Mouse (Mus musculus) testis, postnatal 10 days (tissue): Measurements from ENCODE around the gene Samd10.

ENCODE experiments used
- DNase-seq: peaks from one replicate; pipeline ENCODE4 v3.0.0; 2021; ENCODE audit warnings: low spot score

The Samd10 gene

DNA sequence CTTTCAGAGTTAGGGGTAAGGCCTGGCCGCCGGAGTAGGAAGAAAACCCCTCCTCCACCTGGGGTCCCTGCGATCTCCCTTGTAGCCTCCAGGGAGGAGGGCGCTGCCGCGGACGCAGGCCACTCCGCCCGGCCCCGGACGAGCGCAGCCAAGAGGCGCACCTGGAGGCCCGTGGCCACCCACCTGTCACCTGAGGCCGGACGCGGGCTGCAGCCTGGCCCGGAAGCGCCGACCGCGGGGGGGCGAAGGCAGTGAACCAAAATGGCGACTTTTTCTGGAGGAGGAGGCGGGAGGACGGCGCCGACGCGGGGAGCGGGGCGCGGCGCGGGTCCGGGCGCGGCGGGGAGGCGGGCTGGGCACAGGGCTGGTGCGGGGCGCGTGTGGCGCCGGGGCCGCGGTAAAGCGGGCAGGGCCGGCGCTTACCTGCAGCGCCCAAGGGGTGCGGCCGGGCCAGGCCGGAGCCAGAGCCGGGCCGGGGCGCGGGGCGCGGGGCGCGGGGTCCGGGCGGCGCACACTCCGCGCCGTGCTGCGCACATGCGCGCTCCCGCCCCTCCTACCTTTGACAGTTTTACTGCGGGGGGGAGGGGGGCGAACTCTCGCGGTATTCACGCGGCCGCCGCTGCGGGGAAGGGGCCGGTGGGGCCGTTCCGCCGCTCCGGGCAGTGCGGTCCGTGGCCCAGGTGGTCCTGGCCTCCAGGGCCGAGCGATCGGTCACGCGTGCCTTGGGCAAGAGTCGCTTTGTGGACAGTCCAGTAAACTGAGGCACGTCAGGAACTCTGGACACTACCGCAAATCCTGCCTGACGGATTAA lies 6.6 kb downstream of the Samd10 start, which contains the start of gene Zfp512b:
Gene Zfp512b (minus strand): TSS at position 573 of the 811 bp plus-strand sequence.
- DNase-seq: peak; percentile 85

DNA sequence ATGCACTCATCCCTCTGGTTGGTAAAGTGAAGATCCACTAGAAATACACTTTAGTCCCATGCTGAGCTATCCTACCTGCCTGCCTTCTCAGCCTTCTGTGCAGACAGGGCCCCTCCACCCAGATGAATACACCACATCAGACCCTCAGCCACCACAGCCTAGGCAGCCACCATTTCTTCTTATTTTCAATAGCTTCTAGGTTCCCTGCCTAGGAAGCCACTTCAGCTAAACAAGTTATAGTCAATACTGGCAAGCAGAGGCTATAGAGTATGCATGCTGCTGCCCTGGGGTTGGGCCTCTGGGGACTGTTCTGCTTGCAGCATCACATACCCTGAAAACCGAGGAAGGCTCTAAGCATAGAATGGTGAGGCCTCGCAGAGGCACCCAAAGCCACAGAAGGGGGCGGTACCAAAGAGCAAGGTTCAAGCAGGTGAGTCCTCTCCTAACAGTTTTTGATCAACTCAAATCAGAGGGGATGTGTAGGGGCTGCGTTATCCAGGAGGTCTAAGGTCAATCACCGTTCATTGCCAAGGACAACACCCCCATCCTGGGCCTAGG lies 7.4 kb downstream of the Samd10 start, which contains the start of gene Prpf6:
Gene Prpf6 (plus strand): TSS at position 341 of the 558 bp plus-strand sequence.
- DNase-seq: peak; percentile 41

DNA sequence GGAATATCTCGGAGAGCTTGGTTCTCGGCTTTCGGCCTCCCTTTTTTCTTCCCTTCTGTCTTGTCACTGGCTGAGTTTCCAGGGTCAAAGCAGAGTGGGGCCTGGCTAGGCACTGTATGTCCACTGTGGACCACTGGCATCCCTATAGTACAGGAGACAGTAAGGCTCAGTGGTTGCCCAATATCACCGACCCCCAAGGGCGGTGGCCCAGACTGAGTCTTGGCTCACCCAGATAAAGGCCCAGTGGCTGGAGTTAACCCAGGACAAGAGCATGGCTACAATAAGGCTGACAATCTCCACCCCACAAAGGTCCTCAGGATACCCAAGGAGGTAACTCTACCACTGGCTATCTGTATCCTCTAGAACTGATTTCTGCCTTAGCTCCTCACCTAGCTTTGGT lies 8.5 kb downstream of the Samd10 start:
- DNase-seq: peak; percentile 32

GRCm38 (mm10) chr2:181589732-181590105 lies 9.3 kb downstream of the Samd10 start:
- peak; percentile 42 for DNase-seq

- peak; percentile 29 for DNase-seq
These were observed 9.8 kb downstream of the Samd10 start for GRCm38 (mm10) chr2:181589011-181589731.

- peak; percentile 42 for DNase-seq
These were observed 10.7 kb downstream of the Samd10 start for GRCm38 (mm10) chr2:181588229-181588780.

GRCm38 (mm10) chr2:181587796-181588195 lies 11.2 kb downstream of the Samd10 start:
- DNase-seq: peak; percentile 43

DNA sequence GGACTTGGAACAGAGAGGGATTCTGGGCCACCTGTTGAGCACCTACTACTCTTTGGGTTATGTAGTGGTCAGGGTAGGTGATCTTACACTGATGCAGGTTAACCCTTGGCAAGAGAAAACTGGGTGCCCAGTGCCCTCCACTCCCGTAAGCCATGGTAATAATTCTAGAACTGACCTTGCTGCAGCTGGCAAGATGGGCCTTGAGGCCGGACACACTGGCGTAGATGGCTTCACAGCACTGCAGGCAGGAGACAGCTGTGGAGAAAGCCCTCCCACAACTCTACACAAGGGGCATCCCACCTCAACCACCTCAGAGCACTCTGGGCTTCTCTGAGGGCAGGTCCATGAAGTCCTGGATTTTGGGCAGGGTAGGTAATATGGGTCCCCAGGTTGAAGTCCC lies 12.9 kb downstream of the Samd10 start:
- peak; percentile 34 for DNase-seq

DNA sequence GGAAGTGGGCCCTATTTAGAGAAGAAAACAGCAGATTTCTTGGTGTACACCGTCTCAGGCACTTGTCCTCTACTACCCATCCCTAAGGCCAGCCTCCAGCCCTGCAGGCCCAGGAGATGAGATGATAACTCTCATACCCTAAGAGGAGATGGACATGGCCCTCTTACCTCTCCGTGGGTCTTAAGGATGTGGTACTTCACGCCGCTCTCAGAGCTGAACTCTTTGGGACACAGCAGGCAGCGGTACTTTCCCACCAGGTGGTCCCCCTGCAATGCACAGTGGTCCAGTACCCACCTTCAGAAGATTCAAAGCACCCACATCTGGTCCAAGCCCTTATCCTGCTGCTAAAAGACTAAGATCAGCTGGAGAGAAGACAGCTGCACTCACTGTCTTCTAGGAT lies 13.5 kb downstream of the Samd10 start:
- peak; percentile 33 for DNase-seq

GRCm38 (mm10) chr2:181584411-181584942 lies 14.5 kb downstream of the Samd10 start, which contains the start of gene Uckl1:
Uckl1 (minus strand) TSS chr2:181584892.
- no peak for DNase-seq

DNA sequence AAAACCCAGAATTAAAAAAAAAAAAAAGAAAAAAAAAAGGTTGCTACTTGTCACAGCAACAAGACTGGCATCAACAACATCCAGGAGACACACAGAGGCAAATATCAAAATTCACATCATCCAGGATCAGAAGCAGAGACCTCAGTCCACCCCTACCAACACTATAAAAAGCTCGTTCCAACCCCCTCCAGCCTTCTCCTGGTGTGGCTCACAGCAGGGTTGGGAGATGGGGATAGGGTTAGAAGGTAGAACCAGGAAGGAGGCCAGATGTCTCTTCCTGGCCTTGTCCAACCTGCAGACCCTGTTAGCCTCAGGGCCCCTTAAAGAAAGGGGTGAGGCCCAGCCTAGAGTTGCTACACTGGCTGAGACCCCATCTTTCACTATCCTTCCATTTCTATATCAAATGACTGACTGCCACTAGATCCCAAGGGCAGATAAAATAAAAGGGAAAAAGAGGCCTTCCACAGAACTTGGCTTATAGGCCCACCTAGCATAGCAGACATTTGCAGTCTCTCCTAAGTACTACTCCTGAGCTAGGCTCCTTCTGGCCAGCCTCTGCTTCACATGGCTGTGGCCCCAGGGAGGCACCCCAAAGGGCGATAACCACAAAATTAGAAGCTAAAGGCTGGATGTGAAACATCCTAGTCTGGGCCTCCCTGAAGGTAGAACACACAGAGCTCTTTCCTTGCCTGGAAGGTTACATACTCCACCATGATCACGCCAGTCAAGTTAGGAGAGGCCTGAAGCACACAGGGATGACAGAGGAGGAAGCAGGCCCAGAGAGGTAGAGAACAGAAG lies 15.4 kb downstream of the Samd10 start:
- peak; percentile 35 for DNase-seq

DNA sequence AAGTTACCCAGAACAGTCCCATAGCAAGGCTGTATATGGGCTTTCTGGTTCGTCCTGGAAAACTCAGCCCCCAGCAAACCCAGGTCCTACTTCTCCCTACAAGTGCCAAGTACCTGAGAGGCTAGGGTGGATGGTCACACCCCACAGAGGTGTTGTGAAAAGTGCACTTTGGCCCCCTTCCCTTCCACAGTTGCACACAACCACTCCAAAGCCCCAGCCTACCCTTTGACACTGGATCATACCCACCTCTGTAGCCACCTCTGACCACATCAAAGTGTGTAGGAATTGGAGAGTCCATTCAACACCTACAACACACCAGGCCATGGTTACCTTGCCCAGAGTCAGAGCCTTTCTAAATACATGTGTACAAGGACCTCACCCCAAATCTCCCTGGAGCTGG lies 16.1 kb downstream of the Samd10 start:
- DNase-seq: peak; percentile 36

GRCm38 (mm10) chr2:181582358-181582757 lies 16.7 kb downstream of the Samd10 start:
- DNase-seq: no peak

DNA sequence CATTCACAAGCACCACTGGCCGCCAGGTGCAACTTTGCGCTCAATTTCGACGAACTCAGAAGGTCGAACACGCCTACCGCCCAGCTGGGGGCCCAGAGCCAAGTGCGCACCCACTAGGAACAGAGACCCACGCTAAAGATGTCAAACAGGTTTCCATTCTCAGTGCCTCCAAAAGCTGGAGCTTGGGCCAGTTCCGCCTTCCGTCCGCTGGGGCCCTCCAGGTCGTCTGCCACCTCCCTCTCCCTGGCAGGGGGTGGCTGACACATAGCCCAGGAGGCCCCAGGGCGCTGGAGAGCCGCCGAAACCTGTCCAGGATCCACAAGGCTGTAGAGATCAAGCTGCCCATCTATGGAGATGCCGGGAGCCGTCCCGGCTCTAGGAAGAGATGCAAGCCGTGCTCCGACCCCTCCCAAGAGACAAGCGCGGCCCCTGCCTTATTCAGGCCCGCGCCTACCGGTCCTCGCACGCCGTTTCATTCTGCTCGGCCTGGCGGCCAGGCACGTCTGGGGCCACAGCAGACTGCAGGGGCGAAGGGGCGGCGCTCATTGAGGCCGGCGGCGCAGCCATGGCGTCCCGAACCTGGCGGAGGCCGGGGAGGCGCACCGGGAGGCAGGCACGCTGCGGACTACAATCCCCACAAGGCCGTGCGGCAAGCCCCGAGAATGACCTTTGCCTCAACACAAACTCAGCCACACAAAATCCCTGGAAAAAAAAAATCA lies 17.5 kb downstream of the Samd10 start:
- DNase-seq: peak; percentile 88

GRCm38 (mm10) chr2:181581016-181581401 lies 18.0 kb downstream of the Samd10 start:
- DNase-seq: peak; percentile 83

- peak; percentile 26 for DNase-seq
These were observed 18.8 kb downstream of the Samd10 start for GRCm38 (mm10) chr2:181580131-181580772.

DNA sequence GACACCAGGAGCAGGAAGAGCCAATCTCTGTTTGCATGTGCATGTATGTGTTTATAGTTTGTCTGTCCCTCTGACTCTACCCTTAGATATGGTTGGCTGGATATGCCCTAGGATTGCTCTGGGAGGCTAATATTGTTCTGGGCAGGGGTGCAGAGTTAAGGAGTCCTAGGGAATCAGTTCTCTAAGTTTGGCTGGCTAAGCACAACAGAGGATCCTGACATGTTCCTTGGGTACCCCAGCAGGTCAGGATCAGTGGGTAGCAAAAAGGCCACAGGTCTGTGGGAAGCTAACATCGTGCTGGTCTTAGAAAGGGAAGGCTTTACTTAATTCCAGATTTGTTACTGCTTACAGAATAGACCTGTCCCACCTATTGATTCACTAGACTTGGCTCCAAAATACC lies 19.3 kb downstream of the Samd10 start:
- no peak for DNase-seq

DNA sequence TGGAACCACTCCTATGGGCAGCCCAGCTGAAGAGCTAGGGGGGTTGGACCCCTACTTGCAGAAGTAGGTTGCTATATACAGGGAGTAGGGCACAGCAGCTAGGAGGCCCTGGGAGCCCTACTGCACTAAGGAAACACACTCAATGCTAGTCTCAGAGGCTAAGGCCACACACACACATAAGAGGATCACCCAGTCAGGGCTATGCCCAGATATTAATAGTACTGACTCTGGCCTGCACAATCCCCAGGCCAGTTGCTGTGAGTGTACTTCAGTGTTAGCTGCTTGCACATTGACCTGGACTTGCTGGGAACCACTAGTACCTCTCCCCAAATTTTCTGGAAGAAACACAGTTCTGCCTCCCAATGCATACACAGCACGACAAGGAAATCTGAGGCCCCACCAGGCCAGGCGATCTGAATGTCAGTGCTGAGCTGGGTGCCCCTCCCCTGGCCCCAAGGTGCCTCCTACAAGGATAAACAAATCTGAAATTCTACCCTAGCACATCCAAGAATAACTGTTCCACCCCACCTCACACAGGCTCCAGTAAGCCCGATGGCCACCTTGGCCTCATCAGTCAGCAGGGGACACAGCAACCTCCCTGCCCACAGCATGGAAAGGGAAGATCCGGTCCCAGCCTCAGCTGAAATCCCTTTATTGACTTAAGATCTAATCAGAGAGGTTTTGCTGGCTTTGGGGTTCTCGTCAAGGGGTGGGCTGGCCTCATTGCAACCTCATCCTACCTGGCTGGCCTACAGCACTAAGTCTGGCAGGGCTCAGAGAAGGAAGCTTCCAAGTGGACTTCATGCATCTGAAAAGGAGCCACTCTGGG lies 20.0 kb downstream of the Samd10 start:
- DNase-seq: peak; percentile 38

GRCm38 (mm10) chr2:181577981-181578581 lies 20.9 kb downstream of the Samd10 start:
- DNase-seq: peak; percentile 39
